Mouse (Mus musculus) heart, embryonic 16.5 days (tissue): ENCODE results near the gene A4galt. TPM values are rescaled to one million over a fixed set of nuclear protein-coding genes. Genes with fewer than 3 reads are reported as not detected.

Source experiments
- ATAC-seq: fragments of 200-750 bp; cut with Nextera tagmentation; replicated peaks from 2 replicates; pipeline ENCODE4 v1.8.0; 2017; ENCODE audit warnings: moderate number of reproducible peaks; ENCODE audit not compliant: insufficient read depth, low FRiP score; ENCODE audit errors: extremely low read depth
- H3K27ac ChIP-seq: fragments of 300-500 bp; sonication (generic); 2 replicates; pipeline ENCODE4 v1.5.1; 2014; ENCODE audit warnings: mild to moderate bottlenecking, low read length, control low read depth, moderate library complexity
- H3K27me3 ChIP-seq: fragments of 300-500 bp; sonication (generic); 2 replicates; pipeline ENCODE4 v1.6.1; 2014; ENCODE audit warnings: low read length, mixed read lengths; ENCODE audit not compliant: control insufficient read depth, insufficient read depth
- H3K36me3 ChIP-seq: fragments of 300-500 bp; sonication (generic); 2 replicates; pipeline ENCODE4 v1.6.1; 2014; ENCODE audit not compliant: control insufficient read depth, insufficient read depth
- H3K4me1 ChIP-seq: fragments of 300-500 bp; sonication (generic); 2 replicates; pipeline ENCODE4 v1.6.1; 2014; ENCODE audit warnings: low read length, mixed read lengths; ENCODE audit not compliant: control insufficient read depth, insufficient read depth
- H3K4me2 ChIP-seq: fragments of 300-500 bp; sonication (generic); 2 replicates; pipeline ENCODE4 v1.6.1; 2014; ENCODE audit warnings: low read depth, mild to moderate bottlenecking, control low read depth, low read length
- H3K4me3 ChIP-seq: fragments of 300-500 bp; sonication (generic); 2 replicates; pipeline ENCODE4 v1.5.1; 2014; ENCODE audit warnings: mild to moderate bottlenecking, control low read depth, low read length
- H3K9ac ChIP-seq: fragments of 300-500 bp; sonication (generic); 2 replicates; pipeline ENCODE4 v1.6.1; 2014; ENCODE audit warnings: low read length, control low read depth
- H3K9me3 ChIP-seq: fragments of 300-500 bp; sonication (generic); replicated peaks from 2 replicates; pipeline ENCODE4 v1.6.1; 2016; ENCODE audit warnings: low read length; ENCODE audit not compliant: control insufficient read depth
- WGBS: fragments of 180-500 bp; shearing (Covaris S2); extraction: QIAGEN DNeasy Blood & Tissue Kit; methylation state at CpG from one replicate; pipeline ENCODE4 v1.1.7; 2014; 5-methylcytosine and 5-hydroxymethylcytosine counted together
- polyA plus RNA-seq: library from polyadenylated mRNA; unstranded; fragments of >200 nt; fragmentation: Nextera tagmentation; extraction: Ambion mirVana; gene quantifications from 2 replicates; pipeline ENCODE4 v1.2.1, GENCODE M21; 2015

The A4galt gene
- polyA plus RNA-seq, 1 experiment from 2014 or later: 1.3 TPM

DNA sequence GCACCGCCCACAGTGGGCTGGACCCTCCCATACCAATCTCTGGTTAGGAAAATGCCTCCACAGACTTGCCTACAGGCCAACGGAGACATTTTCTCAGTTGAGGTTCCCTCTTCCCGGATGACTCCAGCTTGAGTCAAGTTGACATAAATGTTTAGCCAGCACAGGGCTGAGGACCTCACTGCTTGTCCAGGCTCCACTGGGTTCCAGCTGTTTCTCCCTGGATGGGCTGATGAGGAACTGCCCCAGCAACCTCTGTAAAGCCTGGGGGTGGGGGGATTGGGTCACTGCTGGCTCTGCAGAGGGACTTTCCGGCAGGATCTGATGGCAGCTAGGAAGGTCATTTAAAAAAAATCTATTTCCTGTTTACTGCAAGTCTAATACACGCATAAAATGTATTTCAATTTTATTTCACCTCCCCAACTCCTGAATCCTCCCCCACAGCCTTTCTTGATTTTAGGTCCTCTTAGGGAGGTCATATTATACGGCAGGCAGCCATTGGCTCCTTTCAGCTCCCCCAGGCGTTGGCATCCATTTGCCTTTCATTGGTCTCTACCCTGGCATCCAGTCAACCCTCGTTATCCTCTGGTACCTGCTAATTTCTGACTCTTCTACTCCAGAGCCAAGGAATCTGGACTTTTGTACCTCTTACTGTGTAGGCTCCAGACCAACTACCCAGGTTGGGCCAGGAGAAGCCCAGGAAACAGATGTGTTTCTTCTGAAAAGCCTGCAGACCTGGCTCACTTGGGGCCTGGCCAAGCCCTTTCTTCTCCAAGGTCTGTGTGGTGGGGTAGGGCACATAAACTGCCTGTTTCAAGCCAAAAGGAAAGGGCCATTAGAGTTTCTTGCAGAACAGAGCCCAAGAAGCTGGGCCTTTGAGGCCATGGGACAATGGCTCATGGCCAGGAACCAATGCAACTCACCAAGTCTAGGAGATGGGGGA, 42.4 kb upstream of the A4galt start:
- Histone ChIP-seq H3K36me3 (no peaks in the 10 kb centered on the region), H3K27me3 (no peaks in the 10 kb centered on the region), H3K9ac (no peak overlapping the region), H3K4me2 (no peak overlapping the region), H3K4me1 (no peaks in the 10 kb centered on the region; the same call in 1 of the 2 replicates), H3K9me3 (no peaks in the 10 kb centered on the region), H3K4me3 (no peak overlapping the region), H3K27ac (peak overlapping the region; percentile 7)
- no peak for ATAC-seq
- WGBS: 78% methylated on average over 8 of the region's 8 CpGs

DNA sequence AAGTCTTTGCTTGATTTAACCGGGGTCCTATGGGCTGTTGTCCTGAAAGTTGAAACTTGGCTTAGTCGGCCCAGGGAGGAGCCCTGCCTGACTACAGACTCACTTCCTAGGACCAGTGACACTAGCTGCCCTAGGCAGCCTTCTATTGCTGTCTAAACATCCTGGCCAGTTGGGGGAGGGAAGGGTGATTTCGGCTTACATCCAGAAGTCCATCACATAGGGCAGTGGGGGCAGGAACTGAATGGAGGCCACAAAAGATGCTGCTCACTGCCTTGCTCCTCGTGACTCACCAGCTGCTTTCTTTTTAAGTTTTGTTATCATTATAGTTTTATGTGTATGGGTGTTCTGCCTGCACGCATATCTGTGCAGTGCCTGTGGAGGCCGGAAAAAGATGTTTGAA, 41.6 kb upstream of the A4galt start:
- Histone ChIP-seq H3K4me1 (no peaks in the 10 kb centered on the region; the same call in 1 of the 2 replicates), H3K27ac (no peak overlapping the region), H3K4me3 (no peak overlapping the region), H3K9me3 (no peaks in the 10 kb centered on the region), H3K4me2 (no peak overlapping the region), H3K36me3 (no peaks in the 10 kb centered on the region), H3K9ac (no peak overlapping the region), H3K27me3 (no peaks in the 10 kb centered on the region)
- ATAC-seq: 0 out of 2 replicates have a peak, but pooled peaks have one; percentile 19
- 75% methylated on average over 6 of the region's 6 CpGs for WGBS

DNA sequence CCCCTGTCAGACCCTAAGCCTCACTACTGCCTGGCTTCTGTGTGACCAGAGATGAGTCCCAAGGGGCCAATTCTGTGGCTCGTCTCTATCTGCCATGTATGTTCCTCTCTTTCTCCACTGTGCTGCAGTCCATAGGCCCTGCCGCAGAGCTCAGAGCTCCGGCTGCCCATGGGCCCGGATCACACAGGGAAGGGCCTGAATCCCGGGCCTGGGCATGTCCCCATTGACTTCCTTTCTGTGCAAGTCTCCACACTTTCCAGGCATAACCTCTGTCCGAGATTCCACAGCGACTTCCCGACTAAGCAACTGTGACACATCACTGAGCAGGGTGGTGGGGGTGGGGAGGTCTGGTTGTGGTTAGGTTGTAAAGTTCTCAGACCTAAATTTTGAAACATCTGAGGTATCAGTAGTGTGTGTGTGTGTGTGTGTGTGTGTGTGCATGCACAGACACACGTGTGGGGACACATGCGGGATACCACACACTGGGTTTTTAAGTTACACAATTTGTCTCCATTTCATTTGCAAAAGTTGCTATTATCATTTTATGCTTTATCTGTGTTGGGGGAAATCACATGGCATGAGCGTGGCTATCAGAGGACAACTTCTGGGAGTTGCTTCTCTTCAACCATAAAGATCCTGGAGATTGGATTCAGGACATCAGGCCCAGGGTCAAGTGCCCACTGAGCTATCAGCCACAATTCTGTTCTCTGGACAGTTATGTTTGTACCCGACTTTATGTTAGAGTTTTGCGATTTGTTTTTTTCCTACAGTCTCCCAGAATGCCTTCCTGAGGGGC, 40.9 kb upstream of the A4galt start:
- WGBS: 69% methylated on average over 13 of the region's 13 CpGs

DNA sequence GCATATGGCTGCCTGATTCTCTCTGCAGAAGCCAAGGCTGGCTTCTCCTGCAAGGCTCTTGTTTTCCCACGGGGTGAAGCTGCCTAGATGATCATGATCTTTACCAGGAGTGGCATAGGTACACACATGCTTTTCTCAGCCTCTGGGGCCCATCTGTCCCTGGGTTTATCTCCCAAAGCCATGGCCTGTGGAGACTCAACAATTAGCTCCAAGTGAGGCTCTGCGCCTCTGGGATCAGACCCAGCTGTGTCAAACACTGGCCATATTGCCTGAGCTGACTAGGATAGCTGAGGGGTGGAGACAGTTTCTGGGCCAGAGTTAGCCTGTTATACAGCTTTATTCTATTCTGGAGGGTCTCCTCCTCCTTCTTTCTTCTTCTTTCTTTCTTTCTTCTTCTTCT, 39.3 kb upstream of the A4galt start:
- Histone ChIP-seq H3K9ac (no peak overlapping the region), H3K27ac (no peak overlapping the region), H3K36me3 (no peaks in the 10 kb centered on the region), H3K4me3 (no peak overlapping the region), H3K9me3 (no peaks in the 10 kb centered on the region), H3K4me1 (no peaks in the 10 kb centered on the region; the same call in 1 of the 2 replicates), H3K27me3 (no peaks in the 10 kb centered on the region), H3K4me2 (no peak overlapping the region)
- ATAC-seq: no peak
- WGBS: 83% methylated on average over 2 of the region's 2 CpGs

More for the DNA sequence above, 40.9 kb upstream of the A4galt start:
- no peak for ATAC-seq
- no peak overlapping the region for H3K27ac ChIP-seq
- H3K4me1 ChIP-seq: no peaks in the 10 kb centered on the region; the same call in 1 of the 2 replicates
- no peak overlapping the region for H3K4me2 ChIP-seq
- no peak overlapping the region for H3K9ac ChIP-seq
- no peak overlapping the region for H3K4me3 ChIP-seq
- H3K27me3 ChIP-seq: no peaks in the 10 kb centered on the region
- no peaks in the 10 kb centered on the region for H3K36me3 ChIP-seq
- H3K9me3 ChIP-seq: no peaks in the 10 kb centered on the region

DNA sequence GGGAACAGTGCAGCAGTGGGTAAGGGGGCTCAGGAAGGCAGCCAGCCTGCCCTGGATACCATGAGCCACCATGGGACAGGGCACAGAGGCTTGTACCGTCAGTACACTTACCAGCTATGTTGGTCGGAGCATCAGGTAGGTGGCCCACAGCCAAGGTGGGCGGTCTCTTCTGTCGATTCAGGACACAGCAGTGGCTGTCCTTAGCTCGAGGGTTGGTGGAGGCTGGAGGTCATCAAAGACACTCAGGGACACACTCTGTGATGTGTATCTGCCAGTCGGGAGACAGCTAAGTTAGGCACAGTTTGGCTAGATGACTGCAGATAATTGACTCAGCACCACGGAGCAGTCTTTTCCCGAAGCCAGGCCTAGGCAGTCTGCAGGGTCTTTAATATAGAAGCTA, 33.3 kb upstream of the A4galt start:
- H3K9ac ChIP-seq: no peak overlapping the region
- H3K27me3 ChIP-seq: no peaks in the 10 kb centered on the region
- H3K4me3 ChIP-seq: no peak overlapping the region
- 49% methylated on average over 8 of the region's 8 CpGs for WGBS
- H3K27ac ChIP-seq: no peak overlapping the region
- no peak for ATAC-seq
- H3K4me1 ChIP-seq: no peaks in the 10 kb centered on the region
- H3K9me3 ChIP-seq: no peaks in the 10 kb centered on the region
- no peak overlapping the region for H3K4me2 ChIP-seq
- H3K36me3 ChIP-seq: no peaks in the 10 kb centered on the region

DNA sequence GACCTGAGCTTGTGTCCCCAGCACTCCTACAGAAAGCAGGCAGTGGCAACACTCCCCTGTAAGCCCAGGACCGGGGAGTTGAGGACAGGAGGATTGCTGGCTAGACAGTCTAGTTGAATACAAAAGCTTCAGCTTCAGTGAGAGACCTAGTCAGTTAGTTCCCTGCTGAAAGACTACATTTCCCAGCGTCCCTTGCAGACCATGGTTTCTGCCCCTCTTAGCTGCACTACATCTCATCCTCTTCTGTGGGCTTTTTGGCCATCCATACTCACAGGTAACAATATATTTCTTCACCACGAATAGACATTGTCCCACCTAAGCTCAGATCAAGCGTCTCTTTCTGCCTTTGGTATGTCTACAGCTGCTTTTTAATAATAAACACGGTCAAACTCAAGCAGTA, 30.8 kb upstream of the A4galt start:
- WGBS: 64% methylated on average over 5 of the region's 5 CpGs
- Histone ChIP-seq H3K27me3 (no peaks in the 10 kb centered on the region), H3K4me1 (no peaks in the 10 kb centered on the region), H3K27ac (no peak overlapping the region), H3K4me3 (no peak overlapping the region), H3K9ac (no peak overlapping the region), H3K9me3 (no peaks in the 10 kb centered on the region), H3K36me3 (no peaks in the 10 kb centered on the region), H3K4me2 (no peak overlapping the region)
- no peak for ATAC-seq

DNA sequence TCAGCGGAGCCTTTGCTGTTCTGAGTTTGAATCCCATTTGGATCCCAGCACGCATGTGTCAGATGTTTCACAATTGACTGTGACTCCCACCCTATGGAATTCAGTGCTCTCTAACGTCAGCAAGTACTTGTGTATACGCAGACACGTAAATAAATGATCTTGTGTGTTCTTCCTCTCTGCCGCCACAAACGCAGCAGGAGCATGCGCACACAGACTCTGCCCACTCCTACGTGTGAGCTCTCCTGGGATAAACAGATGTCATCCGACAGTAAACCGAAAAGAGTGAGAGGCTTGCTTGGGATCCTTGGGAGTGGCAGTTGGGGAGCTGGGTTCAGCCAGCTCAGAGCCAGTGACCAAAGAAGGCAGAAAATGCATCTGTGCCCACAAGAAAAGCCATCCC, 29.7 kb upstream of the A4galt start:
- WGBS: 50% methylated on average over 11 of the region's 11 CpGs
- Histone ChIP-seq H3K27ac (no peak overlapping the region), H3K4me2 (no peak overlapping the region), H3K27me3 (no peaks in the 10 kb centered on the region), H3K4me1 (no peaks in the 10 kb centered on the region), H3K4me3 (no peak overlapping the region), H3K36me3 (no peaks in the 10 kb centered on the region), H3K9ac (no peak overlapping the region), H3K9me3 (no peaks in the 10 kb centered on the region)
- ATAC-seq: no peak

DNA sequence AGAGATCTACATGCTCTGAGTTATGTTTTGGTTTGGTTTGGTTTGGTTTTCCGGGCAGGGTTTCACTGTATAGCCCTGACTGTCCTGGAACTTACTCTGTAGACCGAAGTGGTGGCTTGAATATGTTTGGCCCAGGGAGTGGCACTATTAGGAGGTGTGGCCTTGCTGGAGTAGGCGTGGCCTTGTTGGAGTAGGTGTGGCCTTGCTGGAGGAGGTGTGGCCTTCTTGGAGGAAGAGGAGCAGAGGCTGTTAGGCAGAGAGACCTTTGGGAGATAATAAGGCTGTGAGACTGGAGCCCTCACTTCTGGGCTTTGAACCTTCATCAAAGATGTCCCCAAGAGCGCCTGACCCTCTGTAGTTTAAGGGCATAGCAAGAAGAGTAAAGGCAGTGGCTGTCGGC, 27.0 kb upstream of the A4galt start:
- H3K27ac ChIP-seq: no peak overlapping the region
- H3K4me1 ChIP-seq: no peaks in the 10 kb centered on the region
- no peak overlapping the region for H3K4me2 ChIP-seq
- no peak overlapping the region for H3K9ac ChIP-seq
- no peaks in the 10 kb centered on the region for H3K9me3 ChIP-seq
- no peaks in the 10 kb centered on the region for H3K27me3 ChIP-seq
- ATAC-seq: no peak
- 83% methylated on average over 5 of the region's 5 CpGs for WGBS
- H3K4me3 ChIP-seq: no peak overlapping the region
- no peaks in the 10 kb centered on the region for H3K36me3 ChIP-seq

DNA sequence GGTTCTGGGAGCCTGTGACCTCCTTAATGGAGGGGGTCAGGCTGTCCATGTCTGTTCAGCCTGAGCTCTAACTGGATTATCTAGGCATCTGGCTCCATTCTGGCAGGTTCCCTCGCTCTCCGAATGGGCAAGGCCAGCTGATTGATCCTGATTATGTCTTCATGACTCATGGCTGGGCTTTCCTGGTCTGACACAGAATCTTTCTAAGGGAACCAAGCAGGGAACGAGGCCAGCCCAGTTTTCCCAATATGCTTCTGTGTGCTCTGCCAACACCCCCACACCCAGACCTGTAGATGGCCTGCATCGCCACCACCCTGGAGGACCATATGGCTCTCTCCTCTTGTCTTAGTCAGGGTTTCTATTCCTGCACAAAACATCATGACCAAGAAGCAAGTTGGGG, 25.9 kb upstream of the A4galt start:
- Histone ChIP-seq H3K36me3 (no peaks in the 10 kb centered on the region), H3K9me3 (no peaks in the 10 kb centered on the region), H3K27ac (no peak overlapping the region), H3K4me3 (no peak overlapping the region), H3K27me3 (no peaks in the 10 kb centered on the region), H3K4me2 (no peak overlapping the region), H3K9ac (no peak overlapping the region), H3K4me1 (no peaks in the 10 kb centered on the region)
- 80% methylated on average over 4 of the region's 4 CpGs for WGBS
- no peak for ATAC-seq
